Mouse (Mus musculus): Measurements from ENCODE around the gene Fam234b.

- no peak for TF ChIP-seq CTCF (IDR thresholded peaks at IDR 0.05)
- no peak for TF ChIP-seq EP300 (IDR thresholded peaks at IDR 0.05)
These were observed 22.1 kb downstream of the Fam234b start for GRCm38 (mm10) chr6:135219916-135220315.

All from lung, postnatal 0 days (tissue).